ENCODE assay signal across 8 mouse cellular contexts in the genomic region with DNA sequence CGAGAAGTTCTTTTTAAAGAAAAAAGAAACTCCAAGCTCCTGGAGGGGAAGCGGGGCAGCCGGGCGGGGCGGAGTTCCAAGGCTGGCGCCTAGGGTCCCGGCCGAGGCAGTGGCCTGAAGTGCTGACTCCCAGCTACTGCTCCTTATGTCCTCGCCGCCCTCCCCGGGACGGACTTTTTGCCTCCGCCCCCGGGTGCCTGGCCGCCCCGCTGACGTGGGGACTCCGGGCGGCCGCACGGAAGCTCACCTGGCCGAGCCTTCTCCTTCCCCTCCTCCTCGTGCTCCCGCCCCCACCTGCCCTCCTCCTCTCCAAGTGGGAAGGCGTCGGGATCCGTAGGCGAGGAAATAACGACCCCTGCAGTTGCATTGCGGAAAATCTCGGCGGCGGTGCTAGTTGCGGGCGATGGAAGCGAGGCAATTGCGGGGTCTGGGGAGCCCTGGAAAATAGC. TPM values are rescaled to one million over a fixed set of nuclear protein-coding genes. Genes with fewer than 3 reads are reported as not detected.
DNase-seq lines count a peak whose midpoint lies in the region; ATAC-seq lines count a peak whose summit lies in the region.
"Had no signal": no experiment of that assay in that cellular context is flagged by ENCODE, and none has a peak within 500 bp of the region (broad histone marks: within the 10 kb centered on the region; RNA-seq: fewer than 3 reads in every experiment).

No protein-coding gene starts in this region.

- peaks cover 14% of the 10 kb centered on the region for H3K4me1 ChIP-seq in megakaryocyte, embryonic 14.5 days
- H3K4me1 ChIP-seq in hindbrain, embryonic 16.5 days (ENCODE audit: control insufficient read depth, insufficient read depth, low read depth, low read length), result peaks cover 2% of the 10 kb centered on the region; the same call in 1 of the 2 replicates
- peaks cover 20% of the 10 kb centered on the region for H3K4me1 ChIP-seq in midbrain, embryonic 12.5 days

- H3K9ac ChIP-seq in hindbrain, embryonic 16.5 days (ENCODE audit: low read depth, low read length), result peak overlapping the region; percentile 70
- H3K9ac ChIP-seq in midbrain, embryonic 12.5 days (replicated peaks), result peak overlapping the region; percentile 53

- H3K27me3 ChIP-seq in megakaryocyte, embryonic 14.5 days (replicated peaks), result peaks cover 58% of the 10 kb centered on the region
- H3K27me3 ChIP-seq in hindbrain, embryonic 16.5 days (replicated peaks; ENCODE audit: control insufficient read depth, insufficient read depth, low read length), result peaks cover 4% of the 10 kb centered on the region; the same call in 1 of the 2 replicates
- H3K27me3 ChIP-seq in midbrain, embryonic 12.5 days, result peaks cover 60% of the 10 kb centered on the region

- H3K9me3 ChIP-seq in megakaryocyte, embryonic 14.5 days, result peaks cover 8% of the 10 kb centered on the region; the same call in 1 of the 2 replicates
- no peaks in the 10 kb centered on the region for H3K9me3 ChIP-seq in hindbrain, embryonic 16.5 days (ENCODE audit: control insufficient read depth, low read length)
- no peaks in the 10 kb centered on the region for H3K9me3 ChIP-seq in midbrain, embryonic 12.5 days

- no peak for ATAC-seq in megakaryocyte, adult 5-6 weeks (ENCODE audit: poor library complexity, severe bottlenecking)
- peak; percentile 69 for ATAC-seq in hindbrain, embryonic 16.5 days
- peak; percentile 67 for ATAC-seq in midbrain, embryonic 12.5 days (ENCODE audit: low FRiP score, low read depth)
- ATAC-seq in megakaryocyte-erythroid progenitor cell, adult 5-6 weeks (replicated peaks; ENCODE audit: low FRiP score, low TSS enrichment, poor library complexity, severe bottlenecking), result no peak
- ATAC-seq in activated CD4-positive, CD25-positive, alpha-beta regulatory T cell, adult 4 months, result no peak

- peak overlapping the region; percentile 78 for H3K4me2 ChIP-seq in hindbrain, embryonic 16.5 days (ENCODE audit: low read length)
- peak overlapping the region; percentile 98 for H3K4me2 ChIP-seq in midbrain, embryonic 12.5 days (replicated peaks)

- H3K27ac ChIP-seq in hindbrain, embryonic 16.5 days (ENCODE audit: low read depth, low read length), result peak overlapping the region; percentile 75
- no peak overlapping the region for H3K27ac ChIP-seq in midbrain, embryonic 12.5 days (replicated peaks)

- no peaks in the 10 kb centered on the region for H3K36me3 ChIP-seq in megakaryocyte, embryonic 14.5 days (replicated peaks; ENCODE audit: low read length)
- H3K36me3 ChIP-seq in hindbrain, embryonic 16.5 days (ENCODE audit: control insufficient read depth, insufficient read depth, low read length), result no peaks in the 10 kb centered on the region
- no peaks in the 10 kb centered on the region for H3K36me3 ChIP-seq in midbrain, embryonic 12.5 days

- 0% methylated on average over 35 of the region's 37 CpGs for WGBS in hindbrain, embryonic 16.5 days
- under 1% methylated on average over 37 of the region's 37 CpGs for WGBS in midbrain, embryonic 12.5 days

- peak; percentile 50 for DNase-seq in embryo, embryonic 10.5 days (ENCODE audit: low spot score)

- H3K4me3 ChIP-seq in megakaryocyte, embryonic 14.5 days (replicated peaks), result peak overlapping the region; percentile 80
- H3K4me3 ChIP-seq in hindbrain, embryonic 16.5 days (ENCODE audit: low read length), result peak overlapping the region; percentile 57
- peak overlapping the region; percentile 53 for H3K4me3 ChIP-seq in midbrain, embryonic 12.5 days
- H3K4me3 ChIP-seq: myocyte had no signal

RNA-seq across cellular contexts. Expression of a gene that starts 1.1 kb away (rescaled TPM):
- not detected in 2 replicates for polyA plus RNA-seq in megakaryocyte, embryonic 14.5 days (2012; ENCODE audit: insufficient read depth, low replicate concordance)
- not detected in 2 replicates for total RNA-seq in megakaryocyte, adult 5-6 weeks (2015)
- not detected in 2 replicates for total RNA-seq in megakaryocyte, adult 5-6 weeks (2017)
- 59.7 and 60.5 TPM in 2 replicates for polyA plus RNA-seq in hindbrain, embryonic 16.5 days (2015; fragmentation: Nextera tagmentation; extraction: Ambion mirVana)
- 4.5 and 4.6 TPM in 2 replicates for polyA plus RNA-seq in midbrain, embryonic 12.5 days (2016; fragmentation: Nextera tagmentation; extraction: Ambion mirVana)
- not detected in 2 replicates for total RNA-seq in megakaryocyte-erythroid progenitor cell, adult 5-6 weeks (2014; fragmentation: Nextera tagmentation)
- total RNA-seq in megakaryocyte-erythroid progenitor cell, adult 5-6 weeks (2017), result not detected in 2 replicates
- under 1 TPM in 1 of 2 experiments, not detected in 1; 0.12 TPM for polyA plus RNA-seq in activated CD4-positive, CD25-positive, alpha-beta regulatory T cell, adult 4 months (2017; shearing (Covaris generic))
- polyA plus RNA-seq: myocyte had no signal

Comparison
In these comparisons a context has a peak if more than half of its experiments do, and no peak if none do; other contexts are left out.
1. ATAC-seq: peak in hindbrain, embryonic 16.5 days (single experiment) and midbrain, embryonic 12.5 days (single experiment); none in megakaryocyte, adult 5-6 weeks (single experiment), megakaryocyte-erythroid progenitor cell, adult 5-6 weeks (single experiment) and activated CD4-positive, CD25-positive, alpha-beta regulatory T cell, adult 4 months (single experiment).
2. RNA of a gene that starts 1.1 kb away (polyA plus RNA-seq): 59.7 to 60.5 TPM in hindbrain, embryonic 16.5 days; 4.5 to 4.6 TPM in midbrain, embryonic 12.5 days, 0.12 TPM in activated CD4-positive, CD25-positive, alpha-beta regulatory T cell, adult 4 months and not detected in megakaryocyte, embryonic 14.5 days; every median in the first group is over 10 times any median in the second.
3. Peak in every context shown above with its lines, with median percentiles within 50 percentile points of each other: H3K4me3 ChIP-seq.